Mouse (Mus musculus) adrenal gland (tissue): Measurements from ENCODE around the gene Entpd6.

Experiments
- intact Hi-C: fragments of 180-260 bp; cut with DNase I; formaldehyde crosslinking; loops from one replicate; pipeline ENCODE4 v1.15.1; 2025
- long read RNA-seq, 2 experiments: library from polyadenylated mRNA; unstranded; transcript quantifications; one replicate each; pipeline ENCODE4 v2.0.0; 2020; ENCODE audit warnings: borderline replicate concordance in 1 of 2; ENCODE audit not compliant: insufficient replicate concordance in 1 of 2

The Entpd6 gene
- long read RNA-seq, experiment 1, partial matches to known transcripts = 0 of 5 reads
- long read RNA-seq, experiment 1, other reads (novel, unspliced or antisense) = 3 of 5 reads
- long read RNA-seq, experiment 2, partial matches to known transcripts = 0 of 6 reads
- long read RNA-seq, experiment 2, other reads (novel, unspliced or antisense) = 4 of 6 reads

GRCm38 (mm10) chr2:150748854-150749253 is at the start of gene Entpd6:
Gene Entpd6 (plus strand): TSS chr2:150749042.
- intact Hi-C loops = loop anchor here (5.0 kb wide), 3 partner anchors 38 to 142 kb away; partner anchors contain the start of genes Apmap and Pygb

DNA sequence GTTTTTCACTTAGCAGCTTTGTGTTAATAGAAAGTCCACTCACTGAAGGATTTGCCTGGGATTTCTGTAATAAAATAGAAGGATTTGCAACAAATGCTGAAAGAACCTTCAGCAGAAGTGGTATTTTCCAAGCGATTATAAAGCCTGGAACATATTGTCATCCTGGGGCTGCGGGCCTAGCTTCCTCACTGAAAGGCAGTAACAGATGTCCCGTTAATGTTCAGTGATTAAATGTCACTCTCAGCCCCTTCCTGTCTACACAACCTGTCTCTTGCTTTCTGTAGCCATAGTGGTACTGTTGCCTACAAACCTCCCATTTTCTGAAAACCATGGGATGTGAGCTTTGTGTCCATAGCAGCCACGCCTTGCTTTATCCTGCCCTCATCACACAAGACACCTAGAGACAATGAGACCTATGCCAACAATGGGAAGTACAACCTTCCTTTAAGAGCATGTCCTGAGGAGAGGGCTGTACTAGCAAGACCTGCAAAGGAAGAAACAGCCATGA is 36.6 kb upstream of the Entpd6 start:
- intact Hi-C loops = no loop called here

DNA sequence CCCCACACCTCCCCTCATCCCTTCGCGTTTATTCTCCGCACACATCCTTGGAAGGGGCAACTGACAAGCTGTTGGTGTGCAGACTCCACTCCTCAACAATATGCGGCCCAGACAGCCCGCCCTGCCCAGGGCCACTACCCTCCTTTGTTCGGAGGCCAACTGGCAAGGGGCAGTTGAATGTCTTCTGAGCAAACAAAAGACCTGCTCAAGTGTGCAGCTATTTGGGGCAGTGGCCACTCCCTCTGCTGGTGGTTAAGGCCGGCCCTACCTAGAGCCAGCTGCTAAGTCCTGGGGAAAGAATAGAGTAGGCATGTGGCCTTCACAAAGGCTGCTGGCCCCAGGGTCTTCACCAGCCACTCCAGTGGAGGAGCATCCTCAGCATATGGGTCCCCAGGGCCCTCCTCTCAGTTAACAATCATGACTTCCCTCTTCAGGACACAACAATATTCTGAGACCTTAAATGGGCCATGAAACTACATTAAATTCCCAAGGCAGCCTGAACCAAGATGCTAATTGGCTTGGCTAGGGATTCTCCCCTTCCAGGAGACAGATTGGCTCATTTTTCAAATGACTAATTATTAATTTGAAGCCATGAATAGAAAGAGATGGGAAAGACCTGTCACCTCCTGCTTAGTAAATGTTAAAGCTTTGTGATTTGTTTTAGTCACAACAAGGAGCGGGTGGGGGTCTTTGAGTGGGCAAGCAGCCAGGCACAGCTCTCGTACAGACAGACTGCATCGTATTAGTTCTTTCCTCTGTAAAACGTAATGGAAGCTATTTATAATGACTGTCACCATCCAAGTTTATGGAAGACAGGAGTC is 12.9 kb upstream of the Entpd6 start:
- intact Hi-C loops = no loop called here

GRCm38 (mm10) chr2:150737881-150738280 is 11.0 kb upstream of the Entpd6 start:
- intact Hi-C loops = no loop called here

- intact Hi-C loops = no loop called here
These were observed 8.5 kb upstream of the Entpd6 start for GRCm38 (mm10) chr2:150740145-150740841.

GRCm38 (mm10) chr2:150741405-150741804 is 7.4 kb upstream of the Entpd6 start:
- intact Hi-C loops = no loop called here

- intact Hi-C loops = loop anchor here (5.0 kb wide), 3 partner anchors 42 to 138 kb away; partner anchors contain the start of genes Apmap and Pygb
These were observed 3.8 kb upstream of the Entpd6 start for GRCm38 (mm10) chr2:150745016-150745415.

DNA sequence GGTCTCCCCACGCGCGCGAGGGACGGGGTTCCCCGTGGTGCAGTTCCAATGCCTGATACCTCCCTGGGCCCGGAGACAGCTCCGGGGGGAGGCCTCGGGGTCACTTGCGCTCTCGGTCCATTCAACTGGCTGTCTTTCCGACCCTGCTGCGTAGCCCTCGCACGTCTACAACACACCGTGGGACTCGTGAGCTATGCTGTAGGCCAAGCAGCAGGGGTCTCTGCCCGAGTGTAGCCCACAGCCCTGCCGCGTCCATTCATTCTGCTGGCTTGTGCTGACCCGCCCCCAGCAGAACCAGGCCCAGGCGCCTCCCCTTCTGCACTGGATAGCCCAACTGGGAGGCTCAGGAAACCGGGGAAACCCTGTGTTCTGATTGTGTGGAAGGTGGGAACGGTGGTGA is 441 bp downstream of the Entpd6 start:
- intact Hi-C loops = loop anchor here (5.0 kb wide), 3 partner anchors 38 to 142 kb away; partner anchors contain the start of genes Apmap and Pygb

GRCm38 (mm10) chr2:150750129-150750979 is 1.5 kb downstream of the Entpd6 start:
- intact Hi-C loops = no loop called here

GRCm38 (mm10) chr2:150755016-150755415 is 6.2 kb downstream of the Entpd6 start:
- intact Hi-C loops = no loop called here

DNA sequence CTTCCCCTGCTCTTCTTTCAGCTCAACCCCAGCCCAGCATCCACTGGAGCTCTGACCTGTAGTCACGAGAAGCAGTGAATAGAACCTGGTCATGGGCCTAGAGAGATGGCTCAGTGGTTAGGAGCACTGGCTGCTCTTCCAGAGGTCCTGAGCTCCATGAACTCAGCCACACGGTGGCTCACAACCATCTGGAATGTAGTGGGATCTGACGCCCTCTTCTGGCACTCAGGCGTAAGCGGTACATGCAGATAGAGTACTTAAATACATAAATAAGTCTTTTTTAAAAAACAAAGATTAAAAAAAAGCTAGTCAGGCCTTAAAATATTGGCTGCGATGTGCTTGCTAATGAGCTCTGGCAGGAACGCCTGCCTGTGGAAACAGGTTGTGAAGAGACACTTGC is 12.6 kb downstream of the Entpd6 start:
- intact Hi-C loops = no loop called here

GRCm38 (mm10) chr2:150765619-150766018 is 16.8 kb downstream of the Entpd6 start:
- intact Hi-C loops = no loop called here

GRCm38 (mm10) chr2:150766083-150766862 is 17.4 kb downstream of the Entpd6 start:
- intact Hi-C loops = no loop called here

GRCm38 (mm10) chr2:150768678-150769077 is 19.8 kb downstream of the Entpd6 start:
- intact Hi-C loops = no loop called here

- intact Hi-C loops = no loop called here
These were observed 21.9 kb downstream of the Entpd6 start for GRCm38 (mm10) chr2:150770747-150771146.

GRCm38 (mm10) chr2:150771169-150771568 is 22.3 kb downstream of the Entpd6 start:
- intact Hi-C loops = no loop called here

DNA sequence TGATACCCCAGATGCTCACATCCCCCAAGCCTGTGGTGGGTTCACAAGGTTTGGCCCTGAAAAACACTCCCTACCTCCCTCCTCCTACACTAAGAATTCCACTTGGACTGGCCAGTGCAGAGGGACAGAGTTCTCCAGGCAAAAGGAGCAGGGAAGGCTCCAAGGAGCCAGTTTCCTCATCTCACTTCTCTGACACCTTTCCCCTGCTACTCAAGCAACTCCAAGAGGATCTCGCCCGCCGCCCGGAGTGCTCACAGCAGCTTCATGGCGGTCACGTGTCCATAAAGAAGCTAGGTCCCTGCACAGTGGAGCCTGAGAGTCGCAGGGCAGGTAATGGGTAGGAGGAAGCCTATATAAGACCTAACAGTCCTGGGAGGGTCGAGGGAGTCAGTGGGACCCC is 23.2 kb downstream of the Entpd6 start:
- intact Hi-C loops = no loop called here

- intact Hi-C loops = no loop called here
These were observed 23.8 kb downstream of the Entpd6 start for GRCm38 (mm10) chr2:150772466-150773119.

GRCm38 (mm10) chr2:150782801-150783200 is 34.0 kb downstream of the Entpd6 start:
- intact Hi-C loops = no loop called here
